Mouse (Mus musculus) forebrain, postnatal 0 days (tissue): ENCODE measurements around the gene Cfap61. TPM values are rescaled to one million over a fixed set of nuclear protein-coding genes. Genes with fewer than 3 reads are reported as not detected.

ENCODE experiments used
- ATAC-seq: fragments of 200-750 bp; cut with Nextera tagmentation; 2 replicates; pipeline ENCODE4 v1.8.0; 2017; ENCODE audit warnings: mild to moderate bottlenecking, moderate library complexity
- DNase-seq: peaks from one replicate; pipeline ENCODE4 v3.0.0-alpha.2; 2015
- H3K27ac ChIP-seq: fragments of 300-500 bp; sonication (generic); 2 replicates; pipeline ENCODE4 v1.5.1; 2014; ENCODE audit warnings: low read depth, mild to moderate bottlenecking, antibody characterized with exemption, low read length, moderate library complexity, mixed read lengths
- H3K27me3 ChIP-seq: fragments of 300-500 bp; sonication (generic); 2 replicates; pipeline ENCODE4 v1.6.1; 2014; ENCODE audit warnings: mild to moderate bottlenecking, low read length, mixed read lengths; ENCODE audit not compliant: insufficient read depth
- H3K36me3 ChIP-seq: fragments of 300-500 bp; sonication (generic); 2 replicates; pipeline ENCODE4 v1.6.1; 2014; ENCODE audit warnings: mild to moderate bottlenecking, moderate library complexity; ENCODE audit not compliant: insufficient read depth
- H3K4me1 ChIP-seq: fragments of 300-500 bp; sonication (generic); 2 replicates; pipeline ENCODE4 v1.6.1; 2014; ENCODE audit warnings: antibody characterized with exemption; ENCODE audit not compliant: insufficient read depth
- H3K4me2 ChIP-seq: fragments of 300-500 bp; sonication (generic); 2 replicates; pipeline ENCODE4 v1.6.1; 2014; ENCODE audit warnings: low read depth, mild to moderate bottlenecking, moderate library complexity
- H3K4me3 ChIP-seq: fragments of 300-500 bp; sonication (generic); 2 replicates; pipeline ENCODE4 v1.5.1; 2014; ENCODE audit warnings: low read depth, low read length, mixed read lengths
- H3K9ac ChIP-seq: fragments of 300-500 bp; sonication (generic); 2 replicates; pipeline ENCODE4 v1.6.1; 2014; ENCODE audit warnings: mild to moderate bottlenecking
- H3K9me3 ChIP-seq: fragments of 300-500 bp; sonication (generic); 2 replicates; pipeline ENCODE4 v1.6.1; 2016; ENCODE audit warnings: low read length
- CTCF ChIP-seq: sonication (generic); IDR thresholded peaks from 2 replicates; pipeline ENCODE4 v1.5.1; 2016; ENCODE audit warnings: antibody characterized with exemption, control low read depth, low read depth
- whole genome bisulfite sequencing: fragments of 180-500 bp; shearing (Covaris S2); extraction: QIAGEN DNeasy Blood & Tissue Kit; methylation state at CpG from one replicate; pipeline ENCODE4 v1.1.7; 2014; 5-methylcytosine and 5-hydroxymethylcytosine counted together
- polyA plus RNA-seq: library from polyadenylated mRNA; unstranded; fragments of >200 nt; fragmentation: Nextera tagmentation; extraction: Ambion mirVana; gene quantifications from 2 replicates; pipeline ENCODE4 v1.2.1, GENCODE M21; 2015
- total RNA-seq: library from RNA; depleted of rRNA; stranded (reverse); fragments of >200 nt; gene quantifications from 2 replicates; pipeline ENCODE4 v1.2.3, GENCODE M21; 2014

The Cfap61 gene
- total and polyA plus RNA-seq, 2 experiments from 2014 or later: 3.9 to 7.4 TPM

GRCm38 (mm10) chr2:146246409-146247075 lies 312.0 kb downstream of the Cfap61 start:
- H3K4me3 ChIP-seq: no peak overlapping the region
- H3K27ac ChIP-seq: no peak overlapping the region
- no peak overlapping the region for H3K9ac ChIP-seq
- no peak overlapping the region for H3K4me2 ChIP-seq
- no peaks in the 10 kb centered on the region for H3K4me1 ChIP-seq
- no peaks in the 10 kb centered on the region for H3K9me3 ChIP-seq
- WGBS: 66% methylated on average over 4 of the region's 4 CpGs
- no peak for DNase-seq
- no peak for ATAC-seq
- peaks cover 17% of the 10 kb centered on the region; the same call in 1 of the 2 replicates for H3K36me3 ChIP-seq
- no peak for TF ChIP-seq CTCF
- H3K27me3 ChIP-seq: no peaks in the 10 kb centered on the region

- 69% methylated on average over 6 of the region's 6 CpGs for WGBS
- no peak overlapping the region for H3K4me2 ChIP-seq
- no peak overlapping the region for H3K27ac ChIP-seq
- no peak for TF ChIP-seq CTCF
- no peaks in the 10 kb centered on the region for H3K9me3 ChIP-seq
- DNase-seq (no peak), ATAC-seq (no peak)
- H3K9ac ChIP-seq: no peak overlapping the region
- H3K4me1 ChIP-seq: no peaks in the 10 kb centered on the region
- H3K27me3 ChIP-seq: no peaks in the 10 kb centered on the region
- peaks cover 17% of the 10 kb centered on the region; the same call in 1 of the 2 replicates for H3K36me3 ChIP-seq
- no peak overlapping the region for H3K4me3 ChIP-seq
Measured at GRCm38 (mm10) chr2:146247576-146247975, 313.0 kb downstream of the Cfap61 start.

GRCm38 (mm10) chr2:146249033-146249432 lies 314.4 kb downstream of the Cfap61 start:
- H3K9ac ChIP-seq: no peak overlapping the region
- peaks cover 13% of the 10 kb centered on the region; the same call in 1 of the 2 replicates for H3K36me3 ChIP-seq
- no peak for TF ChIP-seq CTCF
- H3K4me2 ChIP-seq: no peak overlapping the region
- 68% methylated on average over 7 of the region's 7 CpGs for WGBS
- H3K9me3 ChIP-seq: no peaks in the 10 kb centered on the region
- no peaks in the 10 kb centered on the region for H3K4me1 ChIP-seq
- no peaks in the 10 kb centered on the region for H3K27me3 ChIP-seq
- ATAC-seq: no peak
- H3K27ac ChIP-seq: no peak overlapping the region
- no peak overlapping the region for H3K4me3 ChIP-seq
- no peak for DNase-seq

GRCm38 (mm10) chr2:146250236-146250904 lies 315.8 kb downstream of the Cfap61 start:
- no peak for TF ChIP-seq CTCF
- Histone ChIP-seq H3K27ac (no peak overlapping the region), H3K27me3 (no peaks in the 10 kb centered on the region), H3K9ac (no peak overlapping the region), H3K4me2 (no peak overlapping the region), H3K36me3 (0 out of 2 replicates have a peak, but pooled peaks cover 6% of the 10 kb centered on the region), H3K4me1 (no peaks in the 10 kb centered on the region), H3K9me3 (no peaks in the 10 kb centered on the region), H3K4me3 (no peak overlapping the region)
- 48% methylated on average over 6 of the region's 6 CpGs for WGBS
- ATAC-seq (peak; percentile 69; the same call in 1 of the 2 replicates), DNase-seq (peak; percentile 49)

GRCm38 (mm10) chr2:146254387-146254786 lies 319.8 kb downstream of the Cfap61 start:
- H3K4me2 ChIP-seq: no peak overlapping the region
- H3K27ac ChIP-seq: no peak overlapping the region
- H3K9me3 ChIP-seq: no peaks in the 10 kb centered on the region
- DNase-seq: no peak
- H3K36me3 ChIP-seq: no peaks in the 10 kb centered on the region
- no peak overlapping the region for H3K4me3 ChIP-seq
- peaks cover 14% of the 10 kb centered on the region; the same call in 1 of the 2 replicates for H3K4me1 ChIP-seq
- no peaks in the 10 kb centered on the region for H3K27me3 ChIP-seq
- TF ChIP-seq CTCF: no peak
- no peak for ATAC-seq
- H3K9ac ChIP-seq: no peak overlapping the region
- 90% methylated on average over 1 of the region's 1 CpGs for WGBS

- DNase-seq: no peak
- Histone ChIP-seq H3K4me2 (no peak overlapping the region), H3K36me3 (no peaks in the 10 kb centered on the region), H3K9ac (no peak overlapping the region), H3K27me3 (no peaks in the 10 kb centered on the region), H3K9me3 (no peaks in the 10 kb centered on the region), H3K4me1 (peaks cover 21% of the 10 kb centered on the region), H3K4me3 (no peak overlapping the region), H3K27ac (no peak overlapping the region)
- TF ChIP-seq CTCF: no peak
- ATAC-seq: no peak
Measured at GRCm38 (mm10) chr2:146255636-146256035, 321.1 kb downstream of the Cfap61 start.

GRCm38 (mm10) chr2:146256321-146256875 lies 321.8 kb downstream of the Cfap61 start:
- peaks cover 26% of the 10 kb centered on the region for H3K4me1 ChIP-seq
- peak; percentile 12; the same call in 1 of the 2 replicates for ATAC-seq

More at GRCm38 (mm10) chr2:146256321-146256875, 321.8 kb downstream of the Cfap61 start:
- Histone ChIP-seq H3K9ac (no peak overlapping the region), H3K27ac (no peak overlapping the region), H3K9me3 (no peaks in the 10 kb centered on the region), H3K36me3 (no peaks in the 10 kb centered on the region), H3K4me2 (no peak overlapping the region), H3K4me3 (no peak overlapping the region), H3K27me3 (no peaks in the 10 kb centered on the region)
- DNase-seq: peak; percentile 51
- peak; percentile 63 for TF ChIP-seq CTCF
- 32% methylated on average over 3 of the region's 3 CpGs for WGBS
